Mouse (Mus musculus) lung, postnatal 14 days (tissue): ENCODE results near the gene Arv1.
A peak's percentile ranks its signal among the peaks of the same experiment; 100 is the strongest.

Source experiments
- DNase-seq: peaks from one replicate; pipeline ENCODE4 v3.0.0; 2021

The Arv1 gene

DNA sequence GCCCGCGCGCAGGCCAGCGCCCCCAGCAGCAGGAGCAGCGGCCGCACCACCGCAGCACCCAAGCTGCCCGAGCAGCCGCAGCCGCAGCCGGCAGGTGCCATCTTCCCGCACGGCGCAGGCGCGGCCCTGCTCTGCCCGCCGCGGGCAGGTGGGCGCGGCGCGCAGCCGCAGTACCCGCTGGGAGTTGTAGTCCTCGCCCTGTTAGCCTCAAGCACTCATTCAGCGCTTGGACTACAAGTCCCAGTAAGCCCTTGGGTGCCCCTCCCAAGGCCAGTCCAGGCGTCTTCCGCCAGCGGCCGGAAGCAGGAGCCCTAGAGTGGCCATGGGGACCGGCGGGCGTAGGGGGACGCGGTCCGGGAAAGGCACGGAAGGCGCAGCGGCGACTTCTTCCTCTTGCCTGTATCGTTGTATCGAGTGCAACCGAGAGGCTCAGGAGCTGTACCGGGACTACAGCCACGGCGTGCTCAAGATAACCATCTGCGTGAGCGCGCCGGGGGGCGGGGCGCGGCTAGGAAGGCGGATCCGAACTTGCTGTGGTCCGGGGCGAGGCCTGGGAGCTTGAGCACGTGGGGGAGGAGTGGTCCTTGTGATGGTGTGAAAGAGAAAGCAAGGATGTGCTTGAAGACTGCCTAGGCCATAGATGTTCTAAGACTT lies at the start of gene Arv1, which contains the start of gene Ttc13:
Gene Arv1, plus strand, starts transcription at position 278 of the 654 bp plus-strand sequence.
Gene Ttc13, minus strand, starts transcription at position 122 of the 654 bp plus-strand sequence.
- DNase-seq: peak; percentile 93

DNA sequence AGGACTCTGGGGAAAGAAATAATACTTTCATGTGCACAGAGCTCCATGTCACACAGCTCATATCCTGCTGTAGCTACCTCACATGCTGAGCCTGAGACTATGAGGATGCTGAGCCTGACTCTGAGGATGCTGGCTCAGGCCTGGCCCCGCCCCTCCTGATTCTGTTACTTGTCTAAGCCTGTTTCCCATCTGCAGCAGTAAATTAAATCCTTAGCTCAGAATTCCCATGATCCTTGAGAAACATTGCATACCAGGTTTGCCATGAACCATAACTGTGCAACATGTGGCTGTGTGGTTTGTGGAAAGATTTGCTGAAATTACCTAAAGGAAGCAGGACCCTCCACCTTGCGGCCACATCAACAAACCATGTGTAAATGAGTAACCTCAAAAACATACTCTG lies 49.6 kb upstream of the Arv1 start:
- DNase-seq: no peak

DNA sequence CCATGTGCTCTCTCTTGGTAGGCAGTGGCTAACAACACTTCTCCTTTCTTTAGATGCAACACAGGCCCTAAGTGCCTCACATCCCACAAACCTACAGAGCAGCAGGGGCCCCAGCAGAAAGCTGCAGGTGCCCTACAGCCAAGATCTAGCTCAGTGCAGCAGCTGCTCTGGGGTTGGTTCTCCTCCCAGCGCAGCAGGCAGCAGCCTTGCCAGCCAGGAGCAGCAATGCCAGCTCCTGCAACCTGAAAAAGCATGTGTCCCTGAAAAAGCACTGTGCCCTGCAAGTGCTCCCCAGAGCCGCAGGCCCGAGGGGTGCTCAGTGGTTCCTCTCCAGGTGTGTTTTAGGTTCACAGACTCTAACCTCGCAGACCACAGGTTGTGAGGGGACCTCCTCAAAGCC lies 45.3 kb upstream of the Arv1 start:
- DNase-seq: no peak

DNA sequence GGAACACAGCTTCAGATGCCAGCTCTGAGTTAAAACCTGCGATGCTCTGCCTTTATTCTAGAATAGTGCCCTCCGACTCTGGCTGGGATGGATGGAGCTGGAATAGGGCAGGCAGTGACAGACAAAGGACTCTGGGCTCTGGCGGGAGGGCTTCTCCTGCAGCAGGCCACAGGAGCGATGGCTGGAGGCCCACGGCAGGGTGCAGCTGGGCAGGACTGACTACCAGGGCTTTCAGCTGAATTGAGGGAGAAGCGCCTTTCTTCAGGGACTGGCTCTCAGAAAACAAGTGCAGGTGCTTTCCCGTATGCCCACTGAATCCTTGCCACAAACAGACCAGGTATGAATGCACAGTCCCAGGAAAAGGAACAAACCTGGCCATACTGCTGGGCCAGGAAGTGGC lies 44.9 kb upstream of the Arv1 start:
- DNase-seq: no peak

DNA sequence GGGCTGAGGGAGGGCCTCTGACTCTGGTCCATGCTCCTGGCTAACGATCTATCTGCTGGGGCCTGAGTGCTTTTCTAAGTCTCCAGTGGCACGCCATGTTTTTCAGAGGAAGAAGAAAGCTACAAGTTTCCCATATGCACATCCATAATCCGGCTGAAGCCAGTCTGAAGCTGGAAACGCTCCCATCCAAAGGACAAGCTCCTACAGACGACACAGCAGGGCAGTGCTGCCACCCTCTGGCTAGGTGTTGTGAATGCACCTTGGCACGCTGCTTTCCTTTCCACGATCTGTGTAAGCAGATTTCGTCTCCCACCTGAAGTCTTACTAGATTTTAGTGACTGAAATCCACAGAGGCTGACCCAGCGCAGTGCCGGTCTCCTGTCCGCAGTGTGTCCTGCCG lies 44.5 kb upstream of the Arv1 start:
- DNase-seq: peak; percentile 84

DNA sequence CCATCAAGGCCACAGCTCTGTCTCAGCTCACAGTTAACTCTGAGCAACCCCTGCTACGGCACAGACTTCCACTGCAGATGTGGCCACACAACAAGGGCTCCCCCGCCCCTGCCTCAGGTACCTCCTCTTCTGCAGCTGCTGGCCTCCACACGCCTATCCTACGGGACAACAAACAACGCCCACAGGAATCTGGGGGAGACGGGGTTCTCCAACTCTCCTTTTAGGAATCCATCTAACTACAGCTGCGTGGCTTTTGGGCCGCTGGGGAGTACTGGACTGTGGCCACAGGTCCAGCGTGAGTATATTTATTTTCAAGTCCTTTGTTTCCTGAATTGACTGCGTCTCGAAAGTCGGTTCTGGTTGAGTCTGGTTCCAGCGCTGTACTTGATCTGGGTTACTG lies 43.7 kb upstream of the Arv1 start:
- DNase-seq: no peak

DNA sequence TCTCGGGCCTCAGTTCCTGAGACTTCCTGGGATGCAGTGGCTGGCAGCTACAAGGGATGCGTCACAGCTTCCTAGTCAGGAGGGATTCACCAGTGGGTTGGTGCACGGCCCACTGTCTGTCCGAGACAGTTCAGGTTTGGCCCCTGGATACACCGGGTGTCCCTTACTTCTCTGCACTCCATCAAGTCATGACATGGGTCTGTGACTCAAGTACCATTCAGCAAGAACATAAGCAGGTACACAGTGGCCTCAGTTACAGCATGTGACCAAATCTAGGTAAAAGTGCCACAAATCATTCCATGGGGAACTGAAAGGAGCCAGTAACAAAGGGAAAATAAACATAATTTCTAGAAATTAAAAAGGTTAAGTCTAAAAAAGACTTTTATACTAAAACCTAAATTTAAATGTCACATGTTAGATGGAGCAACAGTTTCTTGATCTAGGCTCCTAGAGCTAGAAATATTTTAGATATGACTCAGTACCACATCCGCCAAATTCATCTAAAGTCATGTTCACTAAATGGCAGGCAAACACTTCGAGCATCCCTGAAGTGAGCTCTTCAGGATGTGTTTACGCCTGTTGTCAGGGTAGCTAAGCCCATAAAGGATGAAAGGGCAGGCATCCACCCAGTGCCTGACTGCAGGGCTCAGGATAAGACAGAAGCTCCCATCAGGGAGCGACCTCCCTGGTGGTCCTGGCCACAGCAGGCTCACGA lies 40.7 kb upstream of the Arv1 start:
- peak; percentile 38 for DNase-seq

DNA sequence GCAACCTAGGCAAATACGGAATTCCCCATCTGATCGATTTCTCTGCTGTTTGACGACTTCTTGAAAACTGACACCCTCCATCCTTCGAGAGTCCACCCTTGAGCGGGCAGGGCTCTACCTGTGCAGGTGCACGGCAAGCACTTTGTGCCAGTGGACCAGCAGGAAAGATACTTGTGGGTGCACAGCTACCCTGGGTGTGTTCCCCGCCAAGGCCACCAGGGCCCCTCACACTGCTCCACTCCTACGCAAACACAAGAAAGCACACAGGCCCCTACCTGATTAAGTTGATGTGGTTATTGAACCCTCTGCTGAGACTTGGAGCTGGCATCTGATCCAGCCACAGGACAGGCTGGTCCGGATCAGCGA lies 40.2 kb upstream of the Arv1 start:
- peak; percentile 19 for DNase-seq

DNA sequence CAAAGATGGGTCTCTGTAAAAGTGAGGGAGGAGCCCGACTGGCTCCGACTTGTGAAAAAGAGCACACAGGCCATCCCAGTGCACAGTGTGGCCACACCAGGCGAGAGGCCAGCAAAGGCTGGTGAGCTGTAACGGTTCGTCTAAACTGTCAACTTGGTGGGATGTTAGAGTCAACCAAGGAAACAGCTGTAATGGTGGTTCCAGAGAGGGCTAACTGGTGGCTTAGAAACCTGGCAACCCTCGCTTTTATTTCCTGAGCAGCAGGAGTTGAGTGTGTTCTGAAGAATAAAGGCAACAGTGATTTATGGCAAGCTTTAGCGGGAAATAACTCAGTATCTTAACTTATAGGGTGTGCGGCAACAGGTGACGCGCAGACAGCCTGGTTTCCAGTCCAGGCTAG lies 39.7 kb upstream of the Arv1 start:
- no peak for DNase-seq

DNA sequence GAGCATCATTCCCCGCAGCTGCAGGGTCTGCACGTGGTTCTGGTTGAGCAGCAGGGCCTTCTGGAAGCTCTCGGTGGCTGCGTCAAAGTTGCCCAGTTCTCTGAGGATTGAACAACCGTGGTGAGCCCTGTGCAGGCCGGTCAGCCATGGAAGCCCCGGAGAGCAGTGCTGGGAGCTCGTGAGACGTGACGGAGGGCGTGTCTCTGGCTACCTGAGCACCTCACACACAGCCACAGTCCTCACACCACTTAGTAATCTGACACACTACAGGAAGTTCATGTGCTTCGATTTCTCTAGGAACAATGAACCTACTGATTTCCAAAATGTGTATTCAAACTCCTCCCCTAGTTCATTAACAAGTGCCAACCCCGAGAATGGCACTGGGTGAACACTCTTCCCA lies 33.0 kb upstream of the Arv1 start:
- DNase-seq: no peak

DNA sequence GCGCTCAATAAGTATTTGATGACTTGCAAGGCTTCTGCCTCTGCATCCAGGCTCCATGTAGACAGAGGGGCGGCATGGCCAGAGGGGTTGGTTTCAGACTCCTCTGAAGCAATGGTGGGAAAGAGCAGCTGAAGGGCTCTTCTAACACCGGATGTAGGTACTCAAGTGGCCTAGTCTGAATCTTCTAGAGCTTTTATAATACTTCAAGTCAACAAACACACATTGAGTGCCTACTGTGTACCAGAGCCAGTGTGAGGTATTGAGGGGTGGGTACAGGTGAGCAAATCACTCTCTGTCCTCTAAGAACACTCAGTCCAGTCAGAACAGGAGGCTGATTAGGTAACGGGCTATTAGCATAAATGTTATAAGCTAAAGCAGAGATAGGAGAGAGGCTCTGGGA lies 30.2 kb upstream of the Arv1 start:
- DNase-seq: peak; percentile 34

DNA sequence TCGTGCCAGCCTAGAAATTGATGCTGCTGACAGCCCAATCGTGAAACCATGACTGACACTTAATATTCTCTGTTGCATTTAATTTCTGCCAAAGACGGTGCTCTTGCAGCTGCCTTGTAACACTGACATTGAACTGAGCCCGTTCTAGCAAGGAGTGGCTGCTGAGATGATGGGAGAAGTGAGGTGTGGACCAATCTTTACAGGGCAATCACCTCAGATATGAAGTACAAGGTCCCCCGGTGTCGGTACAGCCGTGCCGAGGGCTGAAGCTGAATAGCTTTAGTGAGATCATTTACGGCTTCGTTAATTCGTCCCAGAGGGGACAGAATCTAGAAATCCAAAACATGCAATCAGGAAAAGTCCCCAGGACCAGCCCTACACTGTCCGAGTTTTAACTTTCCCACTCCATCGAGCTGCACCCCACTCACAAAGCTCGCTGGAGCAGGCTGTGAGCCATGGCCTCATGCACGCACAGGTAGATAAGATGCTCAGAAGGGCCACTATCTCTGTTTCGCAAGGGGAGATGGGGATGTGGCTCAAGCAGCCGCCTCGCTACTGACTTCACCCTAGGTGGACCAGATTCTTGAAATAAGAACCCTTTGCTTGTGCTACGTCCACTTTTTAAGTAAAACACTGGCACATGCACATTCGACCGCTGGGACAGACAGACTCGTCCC lies 26.4 kb upstream of the Arv1 start:
- DNase-seq: no peak

DNA sequence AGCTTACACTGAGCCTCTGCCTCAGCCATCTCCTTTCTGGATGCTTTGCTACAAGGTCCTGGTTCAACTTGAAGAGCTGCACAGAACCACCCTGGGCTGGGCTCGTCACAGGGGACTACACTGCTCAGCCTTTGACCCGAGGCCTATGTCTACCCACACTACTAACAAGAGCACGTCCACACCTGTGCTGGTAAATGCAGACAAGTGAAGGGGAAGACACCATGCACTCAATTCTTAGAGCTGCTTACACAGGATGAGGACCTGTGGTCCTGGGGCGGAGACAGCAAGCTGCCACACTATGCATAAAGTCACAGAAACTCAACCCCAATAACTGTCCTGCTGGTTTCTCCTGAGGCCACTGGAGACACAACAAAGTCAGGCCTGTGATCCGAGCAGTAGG lies 21.7 kb upstream of the Arv1 start:
- DNase-seq: no peak

DNA sequence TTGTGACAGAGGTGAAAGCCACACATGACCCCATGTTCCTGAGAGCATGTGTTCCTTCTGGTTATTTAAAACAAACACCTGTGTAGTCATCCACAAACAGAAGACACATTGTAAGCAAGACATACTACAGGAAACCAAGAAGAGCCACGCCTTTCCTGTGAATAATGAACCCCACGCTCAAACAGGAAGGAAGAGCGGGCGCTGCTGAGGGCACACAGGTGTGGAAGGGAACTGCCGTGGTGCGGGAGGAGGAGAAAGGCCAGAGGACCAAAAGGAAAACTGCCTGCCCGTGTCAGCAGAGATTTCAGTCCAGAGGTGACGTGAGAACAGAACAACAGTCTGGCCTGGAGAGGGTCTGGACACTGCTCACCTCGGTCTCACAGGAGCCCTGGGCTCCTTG lies 20.9 kb upstream of the Arv1 start:
- DNase-seq: no peak

DNA sequence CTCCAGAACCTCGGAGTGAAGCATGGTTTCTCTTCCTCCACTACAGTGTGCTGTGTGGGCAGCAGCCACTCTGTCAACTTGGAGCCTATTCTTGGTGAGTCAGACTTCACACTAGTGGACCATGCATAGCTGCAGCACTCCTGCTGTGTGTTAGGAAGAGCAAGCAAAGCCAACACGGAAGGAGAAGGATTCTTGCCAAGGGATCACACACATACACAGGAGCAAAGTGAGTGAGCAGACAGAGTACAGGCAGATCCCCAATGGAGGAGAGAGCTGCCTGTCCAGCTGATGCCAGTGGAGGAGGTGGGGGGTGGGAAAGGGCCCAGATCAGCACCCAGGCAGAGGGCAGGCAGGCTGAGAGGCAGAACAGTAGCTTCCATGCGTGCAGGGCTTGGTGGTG lies 19.8 kb upstream of the Arv1 start:
- DNase-seq: no peak

DNA sequence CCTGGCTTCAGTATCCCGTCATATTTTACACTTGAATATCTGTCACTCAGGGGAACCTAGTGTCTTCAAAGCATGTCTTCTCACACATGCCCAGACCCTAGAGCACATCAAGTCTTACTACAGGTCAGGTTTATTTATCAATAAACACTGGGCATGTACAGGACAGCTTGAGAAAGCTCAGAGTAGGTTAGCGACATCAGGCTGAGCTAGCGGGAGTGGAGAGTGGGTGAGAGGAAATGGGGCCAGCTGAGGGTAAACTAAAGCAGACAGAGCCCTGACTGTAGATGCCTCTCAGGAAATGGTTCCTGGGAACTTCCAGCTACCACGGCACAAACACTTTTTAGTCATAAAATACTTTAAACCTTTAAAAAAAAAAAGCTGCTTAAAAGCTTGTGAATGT lies 18.4 kb upstream of the Arv1 start:
- DNase-seq: no peak

DNA sequence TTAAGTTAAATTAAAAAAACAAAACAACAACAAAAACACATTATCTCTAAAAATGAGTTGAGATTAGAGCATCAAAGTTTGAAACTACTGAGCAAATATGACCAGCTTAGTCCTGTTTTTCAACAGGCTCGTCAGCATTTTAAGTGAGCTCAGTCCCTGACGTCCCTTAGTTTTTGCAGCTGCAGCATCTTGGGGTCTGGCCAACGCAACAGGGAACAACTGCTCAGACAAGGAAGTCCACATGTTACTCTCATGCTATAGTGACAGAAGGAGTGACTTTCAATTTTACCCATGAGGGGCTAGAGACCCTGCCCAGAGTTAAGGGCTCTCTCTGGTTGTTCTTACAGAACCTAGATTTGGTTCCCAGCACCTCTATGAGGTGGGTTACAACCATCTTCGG lies 17.6 kb upstream of the Arv1 start:
- no peak for DNase-seq

DNA sequence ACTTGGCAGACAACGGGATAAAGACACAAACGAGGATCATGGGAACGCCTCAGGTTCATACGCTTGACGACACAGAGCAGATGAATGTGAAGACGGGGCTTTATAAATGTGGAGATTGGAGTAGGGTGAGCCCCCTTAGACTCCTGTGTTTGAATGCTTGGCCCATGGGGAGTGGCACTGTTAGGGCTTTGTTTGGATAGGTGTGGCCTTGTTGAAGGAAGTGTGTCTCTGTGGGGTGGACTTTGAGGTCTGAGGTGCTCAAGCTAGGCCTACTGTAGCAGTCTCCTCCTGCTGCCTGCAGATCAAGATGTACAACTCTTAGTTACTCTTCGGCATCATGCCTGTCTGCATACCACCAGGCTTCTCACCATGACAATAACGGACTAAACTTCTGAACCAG lies 16.1 kb upstream of the Arv1 start:
- no peak for DNase-seq

DNA sequence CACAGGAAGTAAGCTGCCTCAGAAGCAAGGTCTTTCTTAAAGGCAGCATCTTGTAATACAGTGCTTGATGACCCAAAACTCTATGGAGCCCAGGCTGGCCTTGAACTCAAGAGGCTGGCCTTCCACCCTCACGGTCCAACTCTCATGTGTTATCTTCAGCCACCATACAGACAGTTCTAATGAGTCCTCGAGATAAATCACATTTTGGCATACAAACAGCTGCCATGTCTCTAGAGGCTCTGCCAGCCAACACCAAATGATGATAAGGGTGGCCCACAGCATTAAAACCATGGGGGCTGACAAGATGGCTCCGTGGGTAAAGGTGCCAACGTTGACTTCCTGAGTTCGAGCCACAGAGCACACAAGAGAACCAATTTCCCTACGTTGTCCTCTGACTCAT lies 8.7 kb upstream of the Arv1 start:
- DNase-seq: no peak

DNA sequence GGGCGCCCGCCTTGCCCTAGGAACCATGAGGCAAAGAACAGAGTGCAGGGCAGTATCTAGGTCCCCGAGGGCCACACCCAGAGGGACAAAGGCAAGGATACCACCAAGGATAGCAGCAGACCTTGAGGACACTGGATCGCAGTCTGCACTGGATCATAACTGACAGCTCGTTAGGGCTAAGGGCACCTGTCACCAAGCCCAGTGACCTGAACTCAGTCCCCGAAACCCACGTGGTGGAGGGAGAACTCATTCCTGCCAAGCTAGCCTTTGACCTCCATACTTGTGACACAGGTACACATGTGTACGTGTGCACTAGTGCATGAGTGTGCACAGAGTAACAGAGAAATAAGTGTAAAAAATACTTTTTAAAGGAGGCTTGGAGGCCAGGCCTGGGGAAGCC lies 6.2 kb upstream of the Arv1 start:
- no peak for DNase-seq

DNA sequence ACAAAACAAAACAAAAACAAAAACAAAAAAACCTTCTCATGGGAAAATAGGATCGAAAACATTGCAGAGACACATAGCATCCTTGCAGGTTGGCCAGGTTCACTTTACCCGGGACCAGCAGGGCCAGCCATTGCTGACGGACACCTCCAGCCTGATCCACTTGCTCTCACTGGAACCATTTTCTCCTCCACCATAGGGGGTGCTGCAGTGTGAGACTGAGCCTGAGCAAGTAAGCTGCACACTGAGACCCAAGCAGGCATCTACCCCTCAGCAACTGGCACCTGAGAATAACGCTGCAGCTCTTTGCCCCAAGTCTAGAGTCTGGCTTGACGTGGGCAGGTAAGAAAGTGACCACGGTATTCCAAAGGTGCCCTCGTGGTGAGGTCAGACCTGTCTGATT lies 1.8 kb upstream of the Arv1 start:
- no peak for DNase-seq

DNA sequence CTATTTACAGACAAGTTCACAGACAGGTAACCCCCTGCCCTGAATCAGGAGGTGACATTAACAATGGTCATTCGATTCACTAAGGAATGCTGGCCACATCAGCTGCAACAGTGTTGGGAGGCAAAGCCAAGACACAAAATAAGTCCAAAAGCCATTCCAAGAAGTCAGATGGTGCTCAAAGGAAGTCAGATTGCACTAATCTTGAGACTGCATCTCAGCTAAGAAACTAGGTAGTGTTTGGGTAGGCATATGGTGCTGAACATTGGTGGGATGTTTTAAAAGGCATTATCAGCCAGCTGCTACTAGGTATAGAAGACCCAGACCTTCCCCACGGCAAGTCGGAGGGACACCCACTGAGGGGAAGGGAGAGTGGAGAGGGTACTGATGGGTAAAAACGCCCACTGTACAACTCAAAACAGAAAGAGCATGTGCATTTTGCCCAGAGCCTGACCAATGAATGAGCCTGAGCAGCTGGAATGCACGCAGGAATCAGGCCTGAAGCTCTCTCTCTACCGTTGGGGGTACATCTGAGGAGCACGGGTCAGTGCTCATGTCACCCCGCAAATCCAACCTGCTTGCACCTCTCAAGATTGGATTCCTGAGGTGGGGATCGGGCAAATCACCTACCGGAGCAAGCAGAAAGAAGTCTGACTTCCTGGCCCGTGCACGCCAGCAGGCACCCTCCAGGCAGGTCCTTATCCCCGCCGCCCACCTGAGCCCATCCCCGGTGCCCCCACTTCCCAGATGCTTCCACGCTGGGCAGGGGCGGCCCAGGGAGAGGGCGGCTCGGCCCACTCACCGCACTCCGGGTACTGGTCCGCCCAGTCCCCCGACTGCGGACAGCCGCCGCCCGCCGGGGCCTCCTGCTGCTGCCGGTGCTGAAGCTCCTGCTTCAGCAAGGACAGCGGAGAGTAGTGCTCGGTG lies 739 bp upstream of the Arv1 start:
- DNase-seq: peak; percentile 13

DNA sequence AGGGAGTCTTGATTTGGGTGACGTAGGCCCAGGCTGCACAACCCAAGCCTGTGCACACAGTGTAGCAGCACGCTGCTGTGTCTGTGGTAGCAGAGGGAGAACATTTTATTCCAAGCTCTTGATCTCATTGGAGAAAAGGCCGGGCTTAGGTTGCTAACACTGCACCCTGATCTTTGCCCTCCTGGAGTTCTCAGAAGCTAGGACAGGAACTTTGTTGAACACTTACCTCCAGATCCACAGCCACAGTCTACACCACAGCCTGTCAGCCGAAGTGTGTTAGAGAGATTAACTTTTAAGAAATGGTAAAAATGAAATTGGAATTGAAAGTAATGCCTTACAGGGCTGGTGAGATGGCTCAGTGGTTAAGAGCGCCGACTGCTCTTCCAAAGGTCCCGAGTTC lies 2.4 kb downstream of the Arv1 start:
- DNase-seq: no peak
